Mouse (Mus musculus) limb, embryonic 14.5 days (tissue): ENCODE measurements around the gene Abcg1. TPM values are rescaled to one million over a fixed set of nuclear protein-coding genes. Genes with fewer than 3 reads are reported as not detected.

Experiments
- ATAC-seq: fragments of 200-750 bp; cut with Nextera tagmentation; 2 replicates; pipeline ENCODE4 v1.8.0; 2017; ENCODE audit warnings: low read depth, moderate number of reproducible peaks, moderate TSS enrichment; ENCODE audit not compliant: low FRiP score
- DNase-seq: peaks from one replicate; pipeline ENCODE4 v3.0.0-alpha.2; 2015; ENCODE audit warnings: low spot score
- H3K27ac ChIP-seq: fragments of 300-500 bp; sonication (generic); replicated peaks from 2 replicates; pipeline ENCODE4 v1.5.1; 2014; ENCODE audit warnings: low read depth, mild to moderate bottlenecking, low read length, moderate library complexity, mixed read lengths
- H3K27me3 ChIP-seq: fragments of 300-500 bp; sonication (generic); 2 replicates; pipeline ENCODE4 v1.6.1; 2014; ENCODE audit warnings: low read length, mixed read lengths; ENCODE audit not compliant: control insufficient read depth, insufficient read depth
- H3K36me3 ChIP-seq: fragments of 300-500 bp; sonication (generic); 2 replicates; pipeline ENCODE4 v1.6.1; 2014; ENCODE audit warnings: mild to moderate bottlenecking, low read length, moderate library complexity, mixed read lengths; ENCODE audit not compliant: control insufficient read depth, insufficient read depth
- H3K4me1 ChIP-seq: fragments of 300-500 bp; sonication (generic); 2 replicates; pipeline ENCODE4 v1.6.1; 2014; ENCODE audit warnings: antibody characterized with exemption, low read length, mixed read lengths; ENCODE audit not compliant: control insufficient read depth, insufficient read depth
- H3K4me2 ChIP-seq: fragments of 300-500 bp; sonication (generic); replicated peaks from 2 replicates; pipeline ENCODE4 v1.6.1; 2014; ENCODE audit warnings: low read depth, mild to moderate bottlenecking, low read length, moderate library complexity; ENCODE audit not compliant: severe bottlenecking
- H3K4me3 ChIP-seq: fragments of 300-500 bp; sonication (generic); replicated peaks from 2 replicates; pipeline ENCODE4 v1.5.1; 2014; ENCODE audit warnings: low read length
- H3K9ac ChIP-seq: fragments of 300-500 bp; sonication (generic); 2 replicates; pipeline ENCODE4 v1.6.1; 2014; ENCODE audit warnings: mild to moderate bottlenecking, low read depth, low read length, moderate library complexity; ENCODE audit not compliant: severe bottlenecking
- H3K9me3 ChIP-seq: fragments of 300-500 bp; sonication (generic); 2 replicates; pipeline ENCODE4 v1.6.1; 2016; ENCODE audit warnings: low read length; ENCODE audit not compliant: control insufficient read depth
- POLR2A ChIP-seq: fragments of 200-500 bp; IDR thresholded peaks from 2 replicates; pipeline ENCODE4 v1.8.0; 2012; ENCODE audit warnings: inconsistent platforms, mild to moderate bottlenecking, moderate library complexity, borderline replicate concordance; ENCODE audit not compliant: insufficient read depth, insufficient read length; ENCODE audit errors: extremely low read depth
- WGBS: fragments of 180-500 bp; shearing (Covaris S2); extraction: QIAGEN DNeasy Blood & Tissue Kit; methylation state at CpG from one replicate; pipeline ENCODE4 v1.1.7; 2014; 5-methylcytosine and 5-hydroxymethylcytosine counted together
- polyA plus RNA-seq, 2 experiments: library from polyadenylated mRNA; depleted of rRNA in 1 of 2; stranded (reverse) in 1 of 2; unstranded in 1 of 2; fragments of >200 nt; fragmentation: Nextera tagmentation in 1 of 2; extraction: Ambion mirVana in 1 of 2; gene quantifications; 2 replicates each; pipeline versions ENCODE4 v1.2.1 to v1.2.3; 2012 to 2014

Abcg1 gene
- polyA plus RNA-seq (2012; rRNA removed): 3.2 and 3.4 TPM in 2 replicates
- 6.8 and 7.5 TPM in 2 replicates for polyA plus RNA-seq (2014; fragmentation: Nextera tagmentation; extraction: Ambion mirVana)

DNA sequence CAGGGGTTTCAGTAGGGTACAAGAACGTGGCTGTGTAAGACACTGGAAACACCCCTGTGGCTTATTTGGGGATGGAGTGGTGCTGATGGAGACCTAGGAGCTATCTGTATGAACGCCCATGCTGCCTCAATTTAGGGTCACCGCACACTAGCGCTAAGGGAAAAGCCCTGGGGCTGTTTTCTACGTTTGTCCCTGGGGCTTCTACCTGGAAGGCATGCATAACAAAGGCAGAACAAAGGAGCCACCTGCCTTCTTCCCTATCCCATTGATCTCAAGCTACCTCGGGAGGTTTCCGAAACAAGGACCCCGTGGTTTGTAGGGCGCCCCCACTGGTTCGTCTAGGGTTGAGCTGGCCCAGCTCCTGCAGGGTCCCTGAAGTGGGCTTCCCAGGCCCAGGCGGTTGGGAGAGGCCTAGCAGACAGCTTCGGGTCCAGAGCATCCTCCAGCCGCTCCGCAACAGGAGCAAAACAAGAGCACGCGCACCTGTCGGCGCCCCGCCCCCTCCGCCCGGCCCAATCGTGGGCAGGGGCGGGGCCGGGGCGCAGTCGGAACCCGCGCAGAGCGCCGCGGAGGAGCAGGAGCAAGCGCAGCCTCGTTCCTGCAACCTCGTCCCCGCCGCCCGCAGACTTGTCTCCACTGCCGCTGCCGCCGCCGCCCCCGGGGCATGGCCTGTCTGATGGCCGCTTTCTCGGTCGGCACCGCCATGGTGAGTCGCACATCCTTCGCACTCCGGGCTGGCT is at the start of gene Abcg1:
Abcg1 (plus strand) TSS at position 525 of the 740 bp plus-strand sequence.
- TF ChIP-seq POLR2A: no peak
- Histone ChIP-seq H3K9ac (peak within 1 kb of the TSS; percentile 12), H3K9me3 (no peaks in the 10 kb centered on the region; the same call in 1 of the 2 replicates), H3K27ac (no peak within 1 kb of the TSS), H3K4me1 (peaks cover 11% of the 10 kb centered on the region), H3K4me2 (peak within 1 kb of the TSS; percentile 69), H3K27me3 (peaks cover 20% of the 10 kb centered on the region), H3K36me3 (no peaks in the 10 kb centered on the region), H3K4me3 (peak within 1 kb of the TSS; percentile 41)
- WGBS: 6% methylated on average over 16 of the region's 49 CpGs
- ATAC-seq: peak; percentile 63
- peak; percentile 50 for DNase-seq

GRCm38 (mm10) chr17:31008416-31008815 is 49.1 kb upstream of the Abcg1 start:
- Histone ChIP-seq H3K4me3 (no peak overlapping the region), H3K4me2 (no peak overlapping the region), H3K27ac (no peak overlapping the region), H3K27me3 (no peaks in the 10 kb centered on the region), H3K9me3 (no peaks in the 10 kb centered on the region), H3K36me3 (no peaks in the 10 kb centered on the region), H3K4me1 (no peaks in the 10 kb centered on the region), H3K9ac (no peak overlapping the region)
- no peak for ATAC-seq
- no peak for TF ChIP-seq POLR2A
- 74% methylated on average over 8 of the region's 8 CpGs for WGBS
- no peak for DNase-seq

DNA sequence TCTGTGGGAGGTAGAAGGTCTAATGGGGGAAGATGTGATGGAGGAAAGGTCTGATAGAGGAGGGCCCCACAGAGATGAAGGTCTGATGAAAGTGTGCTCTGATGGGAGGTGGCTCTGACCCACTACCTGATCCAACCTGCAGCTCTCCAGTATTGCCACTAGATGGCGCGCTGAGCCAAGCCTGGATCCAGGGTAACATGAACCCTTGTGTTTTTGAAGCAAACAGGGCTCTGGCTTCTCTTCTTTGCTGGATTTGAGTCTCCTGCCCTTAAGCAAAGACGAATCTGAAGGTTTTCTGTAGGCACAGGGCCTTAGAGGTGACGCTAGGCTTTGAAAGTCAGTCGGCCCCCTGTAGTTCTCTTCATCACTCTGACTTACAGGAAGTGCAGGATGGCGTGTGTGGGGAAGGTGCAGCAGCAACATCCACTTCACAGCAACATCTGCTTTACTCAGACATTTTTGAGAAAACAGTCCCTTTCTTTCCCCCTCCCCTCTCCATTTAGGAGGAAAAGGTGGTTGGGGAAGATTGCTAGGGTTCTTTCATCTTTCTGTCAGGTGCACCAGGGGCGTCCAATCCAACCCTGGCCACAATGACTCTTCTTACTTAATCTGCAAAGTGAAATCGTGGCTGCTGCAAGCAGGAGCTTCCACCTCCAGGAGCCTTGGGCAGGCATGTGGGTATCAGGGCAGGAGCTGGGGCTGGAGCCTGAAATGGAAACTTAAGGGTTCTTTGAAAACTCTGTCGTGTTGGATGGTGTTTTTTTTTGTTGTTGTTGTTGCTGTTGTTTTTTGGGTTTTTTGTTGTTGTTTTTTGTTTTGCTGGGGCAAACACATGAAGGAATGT is 45.7 kb upstream of the Abcg1 start:
- no peaks in the 10 kb centered on the region for H3K4me1 ChIP-seq
- no peak overlapping the region for H3K9ac ChIP-seq
- no peaks in the 10 kb centered on the region for H3K27me3 ChIP-seq
- no peaks in the 10 kb centered on the region for H3K9me3 ChIP-seq
- no peak overlapping the region for H3K27ac ChIP-seq
- ATAC-seq: no peak; the same call in 1 of the 2 replicates
- H3K4me2 ChIP-seq: no peak overlapping the region
- peak; percentile 63 for DNase-seq
- WGBS: 30% methylated on average over 9 of the region's 9 CpGs
- no peaks in the 10 kb centered on the region for H3K36me3 ChIP-seq
- TF ChIP-seq POLR2A: no peak
- H3K4me3 ChIP-seq: no peak overlapping the region

DNA sequence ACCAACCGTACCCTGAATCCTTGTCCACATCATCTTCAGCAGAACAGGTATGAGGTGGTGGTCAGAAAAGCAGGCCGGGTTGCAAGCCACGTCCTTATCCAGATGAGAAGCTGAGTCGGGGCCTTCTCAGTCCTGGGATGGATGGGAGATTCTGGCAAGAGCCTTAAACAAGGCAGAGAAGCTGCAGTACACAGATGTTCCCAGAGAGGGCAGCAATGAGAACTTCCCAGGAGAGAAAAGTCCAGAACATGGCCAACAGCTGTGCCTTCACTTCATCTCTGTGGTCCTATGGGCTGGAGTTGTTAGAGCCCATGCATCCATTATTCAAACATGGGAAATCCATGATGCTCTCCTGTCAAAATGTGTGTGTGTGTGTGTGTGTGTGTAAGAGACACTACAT is 39.2 kb upstream of the Abcg1 start:
- no peak overlapping the region for H3K4me3 ChIP-seq
- H3K9me3 ChIP-seq: no peaks in the 10 kb centered on the region
- 66% methylated on average over 4 of the region's 4 CpGs for WGBS
- ATAC-seq: no peak; the same call in 1 of the 2 replicates
- DNase-seq: peak; percentile 72
- no peaks in the 10 kb centered on the region for H3K27me3 ChIP-seq
- H3K36me3 ChIP-seq: no peaks in the 10 kb centered on the region
- no peak overlapping the region for H3K9ac ChIP-seq
- no peaks in the 10 kb centered on the region for H3K4me1 ChIP-seq
- H3K27ac ChIP-seq: no peak overlapping the region
- no peak for TF ChIP-seq POLR2A
- no peak overlapping the region for H3K4me2 ChIP-seq

GRCm38 (mm10) chr17:31019505-31019904 is 38.0 kb upstream of the Abcg1 start:
- Histone ChIP-seq H3K9ac (no peak overlapping the region), H3K27ac (no peak overlapping the region), H3K4me1 (no peaks in the 10 kb centered on the region), H3K4me2 (no peak overlapping the region), H3K27me3 (no peaks in the 10 kb centered on the region), H3K4me3 (no peak overlapping the region), H3K36me3 (no peaks in the 10 kb centered on the region), H3K9me3 (no peaks in the 10 kb centered on the region)
- no peak for ATAC-seq
- DNase-seq: peak; percentile 46
- TF ChIP-seq POLR2A: no peak
- WGBS: 6% methylated on average over 2 of the region's 2 CpGs
